Comparison of ENCODE assay signal across 24 mouse cellular contexts in genomic region chr9:105990099-105990498, GRCm38 (mm10). TPM values are rescaled to one million over a fixed set of nuclear protein-coding genes. Genes with fewer than 3 reads are reported as not detected.
DNase-seq lines count a peak whose midpoint lies in the region; ATAC-seq and TF ChIP-seq lines count a peak whose summit lies in the region.
"Had no signal": no experiment of that assay in that cellular context is flagged by ENCODE, and none has a peak within 500 bp of the region (broad histone marks: within the 10 kb centered on the region; RNA-seq: fewer than 3 reads in every experiment).

No protein-coding gene starts in this region.

- no peak overlapping the region for H3K4me2 ChIP-seq in kidney, embryonic 14.5 days (replicated peaks; ENCODE audit: low read depth, low read length)
- H3K4me2 ChIP-seq in kidney, embryonic 16.5 days (replicated peaks; ENCODE audit: low read depth, low read length): no peak overlapping the region
- H3K4me2 ChIP-seq: embryonic facial prominence, embryonic 12.5 days; forebrain, embryonic 13.5 days; forebrain, embryonic 15.5 days had no signal

- H3K27me3 ChIP-seq in kidney, embryonic 14.5 days (ENCODE audit: control insufficient read depth, insufficient read depth, low read length): no peaks in the 10 kb centered on the region
- no peaks in the 10 kb centered on the region for H3K27me3 ChIP-seq in kidney, embryonic 16.5 days (ENCODE audit: insufficient read depth, low read length)
- H3K27me3 ChIP-seq: embryonic facial prominence, embryonic 12.5 days; forebrain, embryonic 13.5 days; forebrain, embryonic 15.5 days had no signal

- intact Hi-C loops in left cerebral cortex, adult 2 months (cut with DNase I): loop anchor here (5.0 kb wide), 2 partner anchors 298 to 493 kb away; no protein-coding TSS in a partner anchor
- intact Hi-C loops in left cerebral cortex, postnatal 10 days (cut with DNase I): loop anchor here (5.0 kb wide), 1 partner anchor 42 kb away; no protein-coding TSS in a partner anchor

- 33% methylated on average over 6 of the region's 6 CpGs for WGBS in kidney, embryonic 14.5 days
- 41% methylated on average over 6 of the region's 6 CpGs for WGBS in kidney, embryonic 16.5 days

- H3K27ac ChIP-seq in kidney, embryonic 14.5 days (ENCODE audit: low read depth, low read length): no peak overlapping the region
- no peak overlapping the region for H3K27ac ChIP-seq in kidney, embryonic 16.5 days (ENCODE audit: low read length)
- H3K27ac ChIP-seq in left cerebral cortex, adult 2 months: 0 out of 2 replicates have a peak overlapping the region, but pooled peaks have one; percentile 3
- H3K27ac ChIP-seq: embryonic facial prominence, embryonic 10.5 days; embryonic facial prominence, embryonic 12.5 days; forebrain, embryonic 13.5 days; forebrain, embryonic 15.5 days had no signal

- H3K9ac ChIP-seq in kidney, embryonic 14.5 days (ENCODE audit: low read depth, low read length): no peak overlapping the region
- H3K9ac ChIP-seq in kidney, embryonic 16.5 days (replicated peaks; ENCODE audit: low read length): no peak overlapping the region
- H3K9ac ChIP-seq: embryonic facial prominence, embryonic 12.5 days; forebrain, embryonic 13.5 days; forebrain, embryonic 15.5 days had no signal

- TF ChIP-seq CTCF in left cerebral cortex, adult 2 months (IDR thresholded peaks at IDR 0.05): no peak

- ATAC-seq in kidney, embryonic 14.5 days (ENCODE audit: low FRiP score, low TSS enrichment): peak; percentile 40; the same call in 1 of the 2 replicates
- ATAC-seq in kidney, embryonic 16.5 days (ENCODE audit: low FRiP score, low TSS enrichment): 0 out of 2 replicates have a peak, but pooled peaks have one; percentile 39
- ATAC-seq: activated CD4-positive, CD25-positive, alpha-beta regulatory T cell, adult 4 months; CD4-positive, CD25-positive, alpha-beta regulatory T cell, adult 4 months; forebrain, embryonic 13.5 days; forebrain, embryonic 15.5 days; Patski had no signal

- peaks cover under 1% of the 10 kb centered on the region; the same call in 1 of the 2 replicates for H3K9me3 ChIP-seq in kidney, embryonic 14.5 days (ENCODE audit: control insufficient read depth, low read length)
- H3K9me3 ChIP-seq in kidney, embryonic 16.5 days (ENCODE audit: low read length): no peaks in the 10 kb centered on the region
- H3K9me3 ChIP-seq: embryonic facial prominence, embryonic 10.5 days; embryonic facial prominence, embryonic 12.5 days; forebrain, embryonic 13.5 days; forebrain, embryonic 15.5 days had no signal

- H3K4me3 ChIP-seq in kidney, embryonic 14.5 days (ENCODE audit: low read length): no peak overlapping the region
- no peak overlapping the region for H3K4me3 ChIP-seq in kidney, embryonic 16.5 days (ENCODE audit: low read length)
- no peak overlapping the region for H3K4me3 ChIP-seq in left cerebral cortex, adult 2 months
- H3K4me3 ChIP-seq: embryonic facial prominence, embryonic 10.5 days; embryonic facial prominence, embryonic 12.5 days; forebrain, embryonic 13.5 days; forebrain, embryonic 15.5 days had no signal

- no peak for DNase-seq in kidney, adult 9 months
- DNase-seq in kidney, postnatal 36 days: no peak
- DNase-seq in left cerebral cortex, adult 2 months (ENCODE audit: extremely low spot score in 1 of 2, low spot score in 2 of 2): no peak
- DNase-seq in left cerebral cortex, postnatal 10 days (ENCODE audit: extremely low spot score in 1 of 2, low spot score in 2 of 2): no peak
- DNase-seq: adrenal gland, adult 8-10 months; adrenal gland, postnatal 14 days; adrenal gland, postnatal 36 days; B cell, adult 2 months; cerebellum, adult 11-12 months; cerebellum, adult 2 months; cerebellum, adult 9-10 months; cerebellum, postnatal 10 days; cerebellum, postnatal 25 days had no signal

- H3K4me1 ChIP-seq in kidney, embryonic 14.5 days (ENCODE audit: control insufficient read depth, insufficient read depth, low read length): no peaks in the 10 kb centered on the region
- no peaks in the 10 kb centered on the region for H3K4me1 ChIP-seq in kidney, embryonic 16.5 days (ENCODE audit: insufficient read depth, low read length)
- H3K4me1 ChIP-seq: embryonic facial prominence, embryonic 12.5 days had no signal

- H3K36me3 ChIP-seq in kidney, embryonic 14.5 days (ENCODE audit: control insufficient read depth, insufficient read depth, low read length): no peaks in the 10 kb centered on the region
- no peaks in the 10 kb centered on the region for H3K36me3 ChIP-seq in kidney, embryonic 16.5 days (ENCODE audit: insufficient read depth, low read length)
- H3K36me3 ChIP-seq: embryonic facial prominence, embryonic 10.5 days; embryonic facial prominence, embryonic 12.5 days; forebrain, embryonic 15.5 days; G1E had no signal

RNA-seq across cellular contexts. Expression of gene Col6a5, which starts 29.7 kb away (rescaled TPM):
- 0.07 and 0.20 TPM in 2 replicates for polyA plus RNA-seq in kidney, embryonic 14.5 days (2014; fragmentation: Nextera tagmentation; extraction: Ambion mirVana)
- 0.41 TPM in 2 replicates for polyA plus RNA-seq in kidney, embryonic 16.5 days (2015; fragmentation: Nextera tagmentation; extraction: Ambion mirVana)
- under 1 TPM; 0.42 to 0.66 TPM for total RNA-seq in left cerebral cortex, adult 2 months (2021)
- total RNA-seq in left cerebral cortex, postnatal 10 days (2021): 1 to 10 TPM; 1.6 to 2.1 TPM
- polyA plus RNA-seq: activated CD4-positive, CD25-positive, alpha-beta regulatory T cell, adult 4 months; embryonic facial prominence, embryonic 10.5 days; forebrain, embryonic 11.5 days; G1E; Patski had no signal
